Mouse (Mus musculus) kidney, postnatal 4 days (tissue): ENCODE measurements around the gene Zfp385c.
"Not testable (repeated sequence)": the region's sequence is repeated elsewhere in the genome, so short reads cannot be mapped to it uniquely, and the experiment has no call there.

ENCODE experiments used
- DNase-seq, 2 experiments: peaks; one replicate each; pipeline ENCODE4 v3.0.0; 2021; ENCODE audit warnings: mixed read lengths in 2 of 2

The Zfp385c gene

GRCm38 (mm10) chr11:100592346-100593046, 99.8 kb downstream of the Zfp385c start:
- DNase-seq, result no peak

DNA sequence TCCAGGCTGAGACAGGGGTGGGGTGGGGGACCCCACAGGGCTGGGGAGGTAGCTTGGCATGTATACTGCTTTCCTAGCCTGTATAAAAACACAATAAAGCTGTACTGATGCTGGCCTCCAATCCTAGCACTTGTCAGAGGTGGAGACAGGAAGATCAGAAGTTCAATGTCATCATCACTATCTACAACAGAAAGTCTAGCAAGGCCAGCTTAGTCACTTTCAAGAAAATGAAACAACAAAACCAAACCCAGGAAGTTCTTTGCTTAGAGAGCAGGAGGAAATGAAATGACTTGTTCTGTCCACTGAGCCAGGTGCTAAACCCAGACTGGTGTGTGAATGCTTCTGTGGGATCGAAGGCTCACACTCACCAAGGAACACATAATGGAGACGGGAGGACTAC, 103.8 kb downstream of the Zfp385c start:
- no peak for DNase-seq

- DNase-seq, result no peak
Measured at GRCm38 (mm10) chr11:100585148-100585547, 107.1 kb downstream of the Zfp385c start.

DNA sequence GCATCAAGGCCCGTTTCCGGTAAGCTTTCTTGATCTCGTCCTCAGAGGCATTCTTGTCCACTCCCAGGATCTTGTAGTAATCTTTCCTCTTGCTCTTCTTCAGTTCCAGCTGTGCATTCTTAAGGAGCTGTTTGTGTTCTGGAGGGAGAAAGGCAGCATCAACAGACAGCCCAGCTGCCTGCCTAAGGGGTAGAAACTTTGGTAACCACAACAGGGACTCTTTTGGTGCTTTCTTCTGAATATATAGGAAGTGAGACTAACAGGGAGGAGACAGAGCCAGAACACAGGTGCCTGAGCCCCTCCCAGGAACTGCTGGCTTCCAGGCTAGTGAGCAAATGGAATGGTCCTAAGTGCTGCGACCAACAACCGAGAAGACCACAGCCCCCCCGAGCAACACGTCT, 107.7 kb downstream of the Zfp385c start:
- DNase-seq, result no peak

GRCm38 (mm10) chr11:100582836-100583235, 109.4 kb downstream of the Zfp385c start:
- DNase-seq, result no peak

GRCm38 (mm10) chr11:100582413-100582812, 109.8 kb downstream of the Zfp385c start:
- not testable (repeated sequence) for DNase-seq

- peak in 1 of 2 experiments; percentile 37 for DNase-seq
Measured at GRCm38 (mm10) chr11:100581756-100582155, 110.5 kb downstream of the Zfp385c start.

DNA sequence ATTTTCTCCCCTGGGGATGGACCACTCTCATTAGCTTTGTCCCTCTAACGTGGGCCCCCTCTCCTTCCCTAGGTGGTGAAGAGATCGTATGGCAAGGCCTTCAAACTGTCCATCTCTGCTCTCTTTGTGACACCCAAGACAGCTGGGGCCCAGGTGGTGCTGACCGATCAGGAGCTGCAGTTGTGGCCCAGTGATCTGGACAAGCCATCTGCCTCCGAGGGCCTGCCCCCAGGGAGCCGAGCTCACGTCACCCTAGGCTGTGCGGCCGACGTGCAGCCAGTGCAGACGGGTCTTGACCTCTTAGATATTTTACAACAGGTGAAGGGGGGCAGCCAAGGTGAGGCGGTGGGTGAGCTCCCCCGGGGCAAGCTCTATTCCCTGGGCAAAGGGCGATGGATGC, 112.0 kb downstream of the Zfp385c start:
- DNase-seq, result no peak

GRCm38 (mm10) chr11:100579116-100579799, 113.0 kb downstream of the Zfp385c start:
- DNase-seq, result no peak

GRCm38 (mm10) chr11:100577852-100578599, 114.2 kb downstream of the Zfp385c start:
- no peak for DNase-seq
